Mouse (Mus musculus): Measurements from ENCODE around the gene Ercc4. TPM values are rescaled to one million over a fixed set of nuclear protein-coding genes. Genes with fewer than 3 reads are reported as not detected.

Ercc4 gene
- polyA plus RNA-seq, 1 experiment, result 0.08 TPM

DNA sequence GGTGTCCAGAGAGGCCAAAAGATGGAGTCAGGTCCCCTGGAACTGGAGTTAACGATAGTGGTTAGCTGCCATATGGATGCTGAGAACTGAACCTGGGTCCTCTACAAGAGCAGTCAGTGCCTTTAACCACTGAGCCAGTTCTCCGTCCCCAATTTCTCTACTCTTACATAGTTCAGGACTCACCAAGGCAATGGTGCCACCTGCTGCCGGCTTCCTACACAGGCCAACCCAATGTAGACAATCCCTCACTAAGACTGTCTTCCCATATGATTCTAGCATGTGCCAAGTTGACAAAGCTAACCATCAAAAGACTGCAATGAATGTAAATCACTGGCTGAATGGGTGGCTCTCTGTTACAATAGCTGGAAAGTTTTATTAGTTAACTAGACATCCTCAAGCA is 74.9 kb downstream of the Ercc4 start:
- no peaks in the 10 kb centered on the region for H3K4me1 ChIP-seq (ENCODE audit: control insufficient read depth)
- TF ChIP-seq TAL1 (IDR thresholded peaks at IDR 0.05; ENCODE audit: low read length) (no peak), GATA1 (IDR thresholded peaks at IDR 0.05; ENCODE audit: low read length) (no peak)
- H3K4me3 ChIP-seq (replicated peaks), result no peak overlapping the region
- peaks cover 6% of the 10 kb centered on the region for H3K9me3 ChIP-seq (ENCODE audit: control insufficient read depth, low read length)
- no peaks in the 10 kb centered on the region for H3K36me3 ChIP-seq (ENCODE audit: control insufficient read depth)
- H3K27me3 ChIP-seq (ENCODE audit: control insufficient read depth), result no peaks in the 10 kb centered on the region

- no peaks in the 10 kb centered on the region for H3K36me3 ChIP-seq (ENCODE audit: control insufficient read depth)
- no peaks in the 10 kb centered on the region for H3K27me3 ChIP-seq (ENCODE audit: control insufficient read depth)
- H3K9me3 ChIP-seq (ENCODE audit: control insufficient read depth, low read length), result peaks cover 6% of the 10 kb centered on the region
- TF ChIP-seq TAL1 (IDR thresholded peaks at IDR 0.05; ENCODE audit: low read length), result no peak
- TF ChIP-seq GATA1 (IDR thresholded peaks at IDR 0.05; ENCODE audit: low read length), result no peak
- H3K4me3 ChIP-seq (replicated peaks), result no peak overlapping the region
- no peaks in the 10 kb centered on the region for H3K4me1 ChIP-seq (ENCODE audit: control insufficient read depth)
Observed at GRCm38 (mm10) chr16:13189430-13190107, 80.1 kb downstream of the Ercc4 start.

DNA sequence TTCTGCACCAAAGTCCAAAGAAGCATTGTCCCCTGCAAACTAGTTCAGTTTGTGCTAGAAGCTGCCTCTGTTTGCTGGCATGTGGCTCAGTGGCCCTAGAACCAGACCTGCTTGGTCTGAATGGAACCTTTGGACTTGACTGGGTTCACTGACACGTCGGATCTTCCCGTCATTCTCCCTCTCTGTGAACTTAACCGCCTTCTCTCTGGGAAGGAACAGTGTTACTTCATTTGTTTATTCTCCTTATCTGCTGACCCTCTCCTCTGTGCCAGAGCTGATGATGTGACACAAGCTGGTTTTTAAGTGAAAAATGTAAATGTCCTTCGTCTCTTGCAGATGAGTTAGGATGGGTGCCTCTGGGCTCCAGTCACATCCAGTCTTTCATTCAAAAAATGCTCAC is 81.0 kb downstream of the Ercc4 start:
- Histone ChIP-seq H3K9me3 (ENCODE audit: control insufficient read depth, low read length) (peaks cover 6% of the 10 kb centered on the region), H3K4me1 (ENCODE audit: control insufficient read depth) (no peaks in the 10 kb centered on the region), H3K27me3 (ENCODE audit: control insufficient read depth) (no peaks in the 10 kb centered on the region), H3K4me3 (replicated peaks) (no peak overlapping the region), H3K36me3 (ENCODE audit: control insufficient read depth) (no peaks in the 10 kb centered on the region)
- TF ChIP-seq GATA1 (IDR thresholded peaks at IDR 0.05; ENCODE audit: low read length) (no peak), TAL1 (IDR thresholded peaks at IDR 0.05; ENCODE audit: low read length) (no peak)

DNA sequence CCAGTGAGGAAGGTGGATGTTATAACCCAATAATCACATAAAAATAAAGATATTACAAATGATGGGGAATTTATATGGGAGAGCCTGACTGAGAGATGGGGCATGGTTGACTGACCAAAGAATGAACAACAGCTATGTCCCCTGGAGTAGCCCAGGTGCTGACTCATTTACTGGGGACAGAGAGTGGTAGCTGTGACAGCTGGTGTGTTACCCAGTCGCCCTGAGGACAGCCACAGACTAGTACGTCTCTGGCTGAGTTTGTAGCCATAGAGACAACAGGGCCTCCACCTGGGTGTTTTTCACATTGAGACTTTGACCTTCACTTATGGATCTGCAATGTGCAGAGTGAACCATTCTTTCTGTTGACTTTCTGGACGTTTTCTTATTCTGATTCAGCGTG is 81.7 kb downstream of the Ercc4 start:
- no peaks in the 10 kb centered on the region for H3K27me3 ChIP-seq (ENCODE audit: control insufficient read depth)
- peaks cover 3% of the 10 kb centered on the region for H3K9me3 ChIP-seq (ENCODE audit: control insufficient read depth, low read length)
- H3K4me1 ChIP-seq (ENCODE audit: control insufficient read depth), result no peaks in the 10 kb centered on the region
- no peak overlapping the region for H3K4me3 ChIP-seq (replicated peaks)
- H3K36me3 ChIP-seq (ENCODE audit: control insufficient read depth), result no peaks in the 10 kb centered on the region
- TF ChIP-seq TAL1 (IDR thresholded peaks at IDR 0.05; ENCODE audit: low read length) (no peak), GATA1 (IDR thresholded peaks at IDR 0.05; ENCODE audit: low read length) (no peak)

GRCm38 (mm10) chr16:13193663-13194071 is 84.2 kb downstream of the Ercc4 start:
- H3K4me3 ChIP-seq (replicated peaks), result no peak overlapping the region
- TF ChIP-seq GATA1 (IDR thresholded peaks at IDR 0.05; ENCODE audit: low read length), result no peak
- TF ChIP-seq TAL1 (IDR thresholded peaks at IDR 0.05; ENCODE audit: low read length), result no peak
- H3K27me3 ChIP-seq (ENCODE audit: control insufficient read depth), result no peaks in the 10 kb centered on the region
- H3K36me3 ChIP-seq (ENCODE audit: control insufficient read depth), result no peaks in the 10 kb centered on the region
- no peaks in the 10 kb centered on the region for H3K4me1 ChIP-seq (ENCODE audit: control insufficient read depth)
- no peaks in the 10 kb centered on the region for H3K9me3 ChIP-seq (ENCODE audit: control insufficient read depth, low read length)

GRCm38 (mm10) chr16:13194882-13195281 is 85.4 kb downstream of the Ercc4 start:
- TF ChIP-seq GATA1 (IDR thresholded peaks at IDR 0.05; ENCODE audit: low read length) (no peak), TAL1 (IDR thresholded peaks at IDR 0.05; ENCODE audit: low read length) (no peak)
- H3K9me3 ChIP-seq (ENCODE audit: control insufficient read depth, low read length), result no peaks in the 10 kb centered on the region
- no peak overlapping the region for H3K4me3 ChIP-seq (replicated peaks)
- H3K4me1 ChIP-seq (ENCODE audit: control insufficient read depth), result no peaks in the 10 kb centered on the region
- no peaks in the 10 kb centered on the region for H3K27me3 ChIP-seq (ENCODE audit: control insufficient read depth)
- H3K36me3 ChIP-seq (ENCODE audit: control insufficient read depth), result no peaks in the 10 kb centered on the region

GRCm38 (mm10) chr16:13196626-13197025 is 87.1 kb downstream of the Ercc4 start:
- Histone ChIP-seq H3K9me3 (ENCODE audit: control insufficient read depth, low read length) (no peaks in the 10 kb centered on the region), H3K4me3 (replicated peaks) (no peak overlapping the region), H3K4me1 (ENCODE audit: control insufficient read depth) (no peaks in the 10 kb centered on the region), H3K27me3 (ENCODE audit: control insufficient read depth) (no peaks in the 10 kb centered on the region), H3K36me3 (ENCODE audit: control insufficient read depth) (no peaks in the 10 kb centered on the region)
- TF ChIP-seq GATA1 (IDR thresholded peaks at IDR 0.05; ENCODE audit: low read length), result no peak

DNA sequence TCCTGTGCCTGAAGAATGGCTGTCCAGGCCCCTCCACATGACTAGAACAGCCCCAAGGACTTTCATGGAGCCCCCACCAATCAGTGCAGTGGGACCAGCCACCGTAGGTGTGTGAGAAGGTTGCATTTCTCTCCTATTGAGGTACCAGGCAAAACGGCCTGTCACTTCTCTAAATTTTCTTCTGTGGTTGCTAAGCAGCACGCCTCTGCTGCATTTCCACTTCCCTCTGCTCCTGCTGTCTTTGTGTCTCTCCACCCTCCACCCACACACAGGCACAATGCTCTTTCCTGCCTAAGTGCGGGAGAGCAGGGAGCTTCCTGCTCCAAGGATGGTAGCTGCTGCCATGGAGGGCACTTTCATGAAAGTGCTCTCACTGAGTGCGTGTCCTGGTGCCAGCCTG is 87.8 kb downstream of the Ercc4 start:
- Histone ChIP-seq H3K27me3 (ENCODE audit: control insufficient read depth) (no peaks in the 10 kb centered on the region), H3K9me3 (ENCODE audit: control insufficient read depth, low read length) (no peaks in the 10 kb centered on the region), H3K4me1 (ENCODE audit: control insufficient read depth) (no peaks in the 10 kb centered on the region), H3K36me3 (ENCODE audit: control insufficient read depth) (no peaks in the 10 kb centered on the region), H3K4me3 (replicated peaks) (no peak overlapping the region)
- TF ChIP-seq GATA1 (IDR thresholded peaks at IDR 0.05; ENCODE audit: low read length), result no peak
- TF ChIP-seq TAL1 (IDR thresholded peaks at IDR 0.05; ENCODE audit: low read length), result no peak

- Histone ChIP-seq H3K27me3 (ENCODE audit: control insufficient read depth) (no peaks in the 10 kb centered on the region), H3K9me3 (ENCODE audit: control insufficient read depth, low read length) (no peaks in the 10 kb centered on the region), H3K4me3 (replicated peaks) (no peak overlapping the region), H3K36me3 (ENCODE audit: control insufficient read depth) (no peaks in the 10 kb centered on the region), H3K4me1 (ENCODE audit: control insufficient read depth) (no peaks in the 10 kb centered on the region)
- TF ChIP-seq TAL1 (IDR thresholded peaks at IDR 0.05; ENCODE audit: low read length), result no peak
- no peak for TF ChIP-seq GATA1 (IDR thresholded peaks at IDR 0.05; ENCODE audit: low read length)
Observed at GRCm38 (mm10) chr16:13199204-13199603, 89.7 kb downstream of the Ercc4 start.

Other genes with a start within 250 kb of the Ercc4 start
- 0.01 TPM in 2 replicates for gene Mrtfb, start 146.8 kb downstream of the Ercc4 start, polyA plus RNA-seq (2012)